Mouse (Mus musculus): ENCODE results near the gene Col6a1. TPM values are rescaled to one million over a fixed set of nuclear protein-coding genes. Genes with fewer than 3 reads are reported as not detected.
A peak's percentile ranks its signal among the peaks of the same experiment; 100 is the strongest.

Col6a1 gene
- polyA plus RNA-seq, 1 experiment from 2014 or later, result 105 TPM

GRCm38 (mm10) chr10:76667197-76667805 is 58.7 kb downstream of the Col6a1 start:
- Histone ChIP-seq H3K4me2 (ENCODE audit: low read depth, low read length) (no peak overlapping the region), H3K36me3 (ENCODE audit: control insufficient read depth, insufficient read depth) (no peaks in the 10 kb centered on the region), H3K9ac (ENCODE audit: low read length) (no peak overlapping the region), H3K4me3 (ENCODE audit: low read length) (no peak overlapping the region), H3K27ac (ENCODE audit: low read length) (no peak overlapping the region), H3K9me3 (replicated peaks; ENCODE audit: control insufficient read depth, low read length) (peaks cover 7% of the 10 kb centered on the region), H3K27me3 (ENCODE audit: control insufficient read depth, insufficient read depth, low read length) (no peaks in the 10 kb centered on the region), H3K4me1 (ENCODE audit: control insufficient read depth, insufficient read depth, low read length) (no peaks in the 10 kb centered on the region)
- no peak for ATAC-seq (replicated peaks; ENCODE audit: extremely low read depth, insufficient read depth, low FRiP score)
- 83% methylated on average over 1 of the region's 1 CpGs for WGBS

- ATAC-seq (replicated peaks; ENCODE audit: extremely low read depth, insufficient read depth, low FRiP score), result no peak
- Histone ChIP-seq H3K27me3 (ENCODE audit: control insufficient read depth, insufficient read depth, low read length) (no peaks in the 10 kb centered on the region), H3K9me3 (replicated peaks; ENCODE audit: control insufficient read depth, low read length) (peaks cover 7% of the 10 kb centered on the region), H3K4me1 (ENCODE audit: control insufficient read depth, insufficient read depth, low read length) (no peaks in the 10 kb centered on the region), H3K4me3 (ENCODE audit: low read length) (no peak overlapping the region), H3K36me3 (ENCODE audit: control insufficient read depth, insufficient read depth) (no peaks in the 10 kb centered on the region), H3K9ac (ENCODE audit: low read length) (no peak overlapping the region), H3K4me2 (ENCODE audit: low read depth, low read length) (no peak overlapping the region), H3K27ac (ENCODE audit: low read length) (no peak overlapping the region)
- 87% methylated on average over 11 of the region's 11 CpGs for WGBS
Measured at GRCm38 (mm10) chr10:76665551-76665950, 60.4 kb downstream of the Col6a1 start.

- Histone ChIP-seq H3K27me3 (ENCODE audit: control insufficient read depth, insufficient read depth, low read length) (no peaks in the 10 kb centered on the region), H3K4me3 (ENCODE audit: low read length) (no peak overlapping the region), H3K9ac (ENCODE audit: low read length) (no peak overlapping the region), H3K27ac (ENCODE audit: low read length) (peak overlapping the region; percentile 55), H3K4me2 (ENCODE audit: low read depth, low read length) (no peak overlapping the region), H3K4me1 (ENCODE audit: control insufficient read depth, insufficient read depth, low read length) (no peaks in the 10 kb centered on the region), H3K36me3 (ENCODE audit: control insufficient read depth, insufficient read depth) (no peaks in the 10 kb centered on the region), H3K9me3 (replicated peaks; ENCODE audit: control insufficient read depth, low read length) (peaks cover 7% of the 10 kb centered on the region)
- WGBS, result 61% methylated on average over 20 of the region's 20 CpGs
- peak; percentile 32 for ATAC-seq (replicated peaks; ENCODE audit: extremely low read depth, insufficient read depth, low FRiP score)
Measured at GRCm38 (mm10) chr10:76664156-76665115, 61.5 kb downstream of the Col6a1 start.

Other genes with a start within 250 kb of the Col6a1 start
- gene Lss, start 194.6 kb downstream of the Col6a1 start, polyA plus RNA-seq (2015; fragmentation: Nextera tagmentation; extraction: Ambion mirVana), result 8.0 and 8.2 TPM in 2 replicates
- gene Spatc1l, start 163.9 kb downstream of the Col6a1 start, polyA plus RNA-seq (2015; fragmentation: Nextera tagmentation; extraction: Ambion mirVana), result 0.13 TPM in 1 of 2 replicates, not detected in the other
- gene Ftcd, start 150.5 kb downstream of the Col6a1 start, polyA plus RNA-seq (2015; fragmentation: Nextera tagmentation; extraction: Ambion mirVana), result 3.5 and 4.0 TPM in 2 replicates
- 100 and 120 TPM in 2 replicates for gene Col6a2, start 102.5 kb downstream of the Col6a1 start, polyA plus RNA-seq (2015; fragmentation: Nextera tagmentation; extraction: Ambion mirVana)
- gene Pcbp3, start 235.7 kb upstream of the Col6a1 start, polyA plus RNA-seq (2015; fragmentation: Nextera tagmentation; extraction: Ambion mirVana), result 11.7 and 11.9 TPM in 2 replicates

All from heart, embryonic 16.5 days (tissue).